Mouse (Mus musculus) frontal cortex, adult (tissue): ENCODE results near the gene Cyp8b1.

Experiments used
- ATAC-seq: cut with Nextera tagmentation; 2 replicates; pipeline ENCODE4 v1.9.2; 2017; ENCODE audit warnings: mild to moderate bottlenecking, moderate library complexity, mixed read lengths; ENCODE audit not compliant: low TSS enrichment

The Cyp8b1 gene

GRCm38 (mm10) chr9:121916102-121916501, at the start of gene Cyp8b1:
Gene Cyp8b1 (minus strand): TSS chr9:121916305.
- no peak for ATAC-seq

GRCm38 (mm10) chr9:121964941-121965340, 48.8 kb upstream of the Cyp8b1 start:
- no peak for ATAC-seq

- ATAC-seq: no peak
These were observed 44.0 kb upstream of the Cyp8b1 start for GRCm38 (mm10) chr9:121959966-121960635.

GRCm38 (mm10) chr9:121952596-121952995, 36.5 kb upstream of the Cyp8b1 start:
- no peak for ATAC-seq

GRCm38 (mm10) chr9:121951114-121951423, 35.0 kb upstream of the Cyp8b1 start:
- ATAC-seq: no peak

GRCm38 (mm10) chr9:121950418-121951113, 34.5 kb upstream of the Cyp8b1 start, which contains the start of gene Fam198a:
Gene Fam198a (plus strand): TSS chr9:121950988.
- peak; percentile 46; the same call in 1 of the 2 replicates for ATAC-seq

GRCm38 (mm10) chr9:121948431-121948830, 32.3 kb upstream of the Cyp8b1 start:
- ATAC-seq: 0 out of 2 replicates have a peak, but pooled peaks have one; percentile 29

GRCm38 (mm10) chr9:121947784-121948183, 31.7 kb upstream of the Cyp8b1 start:
- ATAC-seq: peak; percentile 92

GRCm38 (mm10) chr9:121943628-121944027, 27.5 kb upstream of the Cyp8b1 start:
- ATAC-seq: no peak

- no peak for ATAC-seq
These were observed 26.9 kb upstream of the Cyp8b1 start for GRCm38 (mm10) chr9:121943005-121943404.

- ATAC-seq: peak; percentile 72
These were observed 21.8 kb upstream of the Cyp8b1 start for GRCm38 (mm10) chr9:121937944-121938355.

GRCm38 (mm10) chr9:121937451-121937864, 21.4 kb upstream of the Cyp8b1 start:
- ATAC-seq: peak; percentile 28; the same call in 1 of the 2 replicates

GRCm38 (mm10) chr9:121936952-121937351, 20.8 kb upstream of the Cyp8b1 start:
- ATAC-seq: peak; percentile 50; the same call in 1 of the 2 replicates

- peak; percentile 47; the same call in 1 of the 2 replicates for ATAC-seq
These were observed 18.8 kb upstream of the Cyp8b1 start for GRCm38 (mm10) chr9:121934856-121935255.

- ATAC-seq: peak; percentile 69; the same call in 1 of the 2 replicates
These were observed 12.4 kb upstream of the Cyp8b1 start for GRCm38 (mm10) chr9:121928498-121928897.

GRCm38 (mm10) chr9:121927721-121928120, 11.6 kb upstream of the Cyp8b1 start:
- no peak for ATAC-seq

- ATAC-seq: no peak
These were observed 10.7 kb upstream of the Cyp8b1 start for GRCm38 (mm10) chr9:121926634-121927405.

GRCm38 (mm10) chr9:121925959-121926358, 9.9 kb upstream of the Cyp8b1 start:
- ATAC-seq: no peak

GRCm38 (mm10) chr9:121924901-121925560, 8.9 kb upstream of the Cyp8b1 start:
- ATAC-seq: no peak

- no peak for ATAC-seq
These were observed 7.8 kb upstream of the Cyp8b1 start for GRCm38 (mm10) chr9:121923906-121924305.

GRCm38 (mm10) chr9:121923443-121923842, 7.3 kb upstream of the Cyp8b1 start:
- ATAC-seq: no peak

GRCm38 (mm10) chr9:121919027-121919501, 3.0 kb upstream of the Cyp8b1 start:
- no peak for ATAC-seq
